Mouse (Mus musculus) heart, postnatal 14 days (tissue): ENCODE data around the gene Ankrd12. TPM values are rescaled to one million over a fixed set of nuclear protein-coding genes. Genes with fewer than 3 reads are reported as not detected.
"Not testable (repeated sequence)": the region's sequence is repeated elsewhere in the genome, so short reads cannot be mapped to it uniquely, and the experiment has no call there.

Experiments
- DNase-seq, 2 experiments: peaks; one replicate each; pipeline ENCODE4 v3.0.0; 2021 to 2022
- intact Hi-C: fragments of 180-260 bp; cut with DNase I; formaldehyde crosslinking; loops from one replicate; pipeline ENCODE4 v1.15.1; 2025
- total RNA-seq, 2 experiments: library from RNA; stranded (reverse); gene quantifications; 2 replicates each; pipeline ENCODE4 v1.2.3; 2021

Ankrd12 gene
- total RNA-seq, 2 experiments from 2014 or later: 15.2 to 15.7 TPM

- DNase-seq: no peak
- intact Hi-C loops: no loop called here
These were observed 69.4 kb downstream of the Ankrd12 start for GRCm38 (mm10) chr17:66007473-66007872.

DNA sequence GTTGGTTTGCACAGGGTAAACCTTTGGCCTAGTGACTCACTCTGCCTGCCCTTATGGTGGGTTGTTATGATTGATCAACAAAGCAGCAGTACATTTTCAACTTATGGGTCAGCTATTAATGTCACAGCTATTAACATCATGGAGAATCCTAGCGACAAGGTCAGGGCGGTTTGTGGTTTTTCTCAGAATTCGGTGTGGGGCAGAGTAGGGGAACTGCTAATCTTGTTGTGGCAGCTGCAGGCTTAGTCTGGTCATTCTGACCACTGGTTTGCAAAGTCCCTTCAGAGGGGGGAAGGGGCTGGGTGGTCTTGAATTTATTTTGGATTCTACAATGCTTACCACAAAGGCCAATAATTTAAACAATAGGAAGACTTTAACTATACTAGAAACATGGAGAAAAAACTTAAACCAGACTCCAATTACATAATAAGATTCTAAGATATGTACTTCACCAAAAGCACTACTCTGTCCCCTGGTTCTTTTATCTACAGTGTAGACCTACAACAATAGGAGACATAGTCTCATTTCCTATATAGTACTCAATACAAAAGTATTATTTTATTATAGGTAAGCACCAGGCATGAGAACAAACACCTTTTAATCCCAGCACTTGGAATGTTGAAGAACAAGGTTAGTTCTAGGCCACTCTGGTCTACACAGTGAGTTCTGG, 88.6 kb downstream of the Ankrd12 start:
- intact Hi-C loops: no loop called here
- DNase-seq: no peak

DNA sequence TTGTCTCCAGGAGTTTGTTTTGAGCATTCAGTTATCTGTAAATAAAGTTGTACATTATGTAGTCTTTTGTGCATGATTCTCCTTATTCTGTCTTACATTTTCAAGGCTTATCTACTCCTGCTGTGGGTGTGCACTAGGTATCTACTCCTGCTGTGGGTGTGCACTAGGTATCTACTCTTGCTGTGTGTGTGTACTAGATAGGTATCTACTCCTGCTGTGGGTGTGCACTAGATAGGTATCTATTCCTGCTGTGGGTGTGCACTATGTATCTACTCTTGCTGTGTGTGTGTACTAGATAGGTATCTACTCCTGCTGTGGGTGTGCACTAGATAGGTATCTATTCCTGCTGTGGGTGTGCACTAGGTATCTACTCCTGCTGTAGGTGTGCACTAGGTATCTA, 100.2 kb downstream of the Ankrd12 start:
- DNase-seq, intact Hi-C loops: not testable (repeated sequence)

DNA sequence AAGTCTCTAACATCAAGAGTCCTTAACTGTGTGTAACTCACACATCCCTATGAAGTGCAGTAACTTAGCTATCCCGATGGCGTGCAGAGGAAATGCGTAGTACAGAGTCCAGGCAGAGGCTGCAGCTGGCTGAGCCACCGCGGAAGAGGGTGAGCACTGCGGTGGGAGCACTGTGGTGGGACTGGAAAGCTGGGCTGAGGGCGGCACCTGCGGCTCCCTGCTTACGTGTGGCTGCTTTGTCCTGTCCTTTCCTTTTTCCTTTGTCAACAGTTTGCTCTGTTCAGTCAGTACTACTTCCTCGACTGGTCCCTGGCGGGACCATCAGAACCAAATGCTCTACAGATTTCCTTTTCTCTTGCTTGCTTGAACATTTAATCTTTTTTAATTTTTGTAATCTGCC, 109.1 kb downstream of the Ankrd12 start:
- intact Hi-C loops: no loop called here
- no peak for DNase-seq

DNA sequence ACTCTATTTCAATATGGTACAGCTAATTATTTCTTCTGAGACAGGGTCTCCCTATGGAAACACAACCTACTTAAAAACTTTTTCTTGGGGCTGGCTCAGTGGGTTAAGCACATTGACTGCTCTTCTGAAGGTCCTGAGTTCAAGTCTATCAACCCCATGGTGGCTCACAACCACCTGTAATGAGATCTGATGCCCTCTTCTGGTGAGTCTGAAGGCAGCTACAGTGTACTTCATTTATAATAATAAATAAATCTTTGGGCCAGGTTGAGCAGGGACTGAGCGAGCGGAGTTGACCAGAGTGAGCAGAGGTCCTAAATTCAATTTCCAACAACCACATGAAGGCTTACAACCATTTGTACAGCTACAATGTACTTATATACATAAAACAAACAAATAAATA, 114.6 kb downstream of the Ankrd12 start:
- intact Hi-C loops: no loop called here
- DNase-seq: no peak

DNA sequence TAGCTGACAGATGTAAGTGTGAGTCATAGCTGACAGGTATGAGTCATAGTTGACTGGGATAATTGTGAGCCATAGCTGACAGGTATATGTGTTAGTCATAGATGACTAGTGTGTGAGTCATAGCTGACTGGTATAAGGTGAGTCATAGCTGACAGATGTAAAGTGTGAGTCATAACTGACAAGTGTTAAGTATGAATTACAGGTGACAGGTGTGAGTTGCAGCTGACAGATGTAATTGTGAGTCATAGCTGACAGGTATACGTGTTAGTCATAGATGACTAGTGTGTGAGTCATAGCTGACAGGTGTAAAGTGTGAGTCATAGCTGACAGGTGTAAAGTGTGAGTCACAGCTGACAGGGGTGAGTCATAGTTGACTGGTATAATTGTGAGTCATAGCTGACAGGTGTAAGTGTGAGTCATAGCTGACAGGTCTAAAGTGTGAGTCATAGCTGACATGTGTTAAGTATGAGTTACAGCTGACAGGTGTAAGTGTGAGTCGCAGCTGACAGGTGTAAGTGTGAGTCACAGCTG, 115.2 kb downstream of the Ankrd12 start:
- no peak for DNase-seq
- intact Hi-C loops: no loop called here

DNA sequence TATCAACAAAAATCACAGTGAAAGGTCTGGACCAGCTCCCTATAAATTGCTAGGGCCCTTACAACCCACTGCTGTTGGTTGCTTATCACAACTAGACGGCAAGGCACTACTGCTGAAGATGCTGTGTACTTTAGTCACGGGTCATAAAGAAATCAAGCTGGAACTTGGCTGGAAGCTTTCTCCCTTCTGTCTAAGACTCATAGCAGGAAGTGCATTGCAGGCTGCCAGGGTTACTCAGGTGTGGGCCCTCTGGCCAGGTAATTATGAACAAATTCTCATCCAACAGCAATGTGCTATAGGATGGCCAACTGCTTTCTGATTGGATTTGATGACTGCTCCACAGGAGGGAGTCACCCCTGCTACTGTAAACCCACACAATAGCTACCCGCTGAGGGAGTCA, 117.9 kb downstream of the Ankrd12 start:
- intact Hi-C loops: loop anchor here (10.0 kb wide), 1 partner anchor 116 kb away; the partner anchor contains the start of gene Ankrd12
- no peak for DNase-seq

DNA sequence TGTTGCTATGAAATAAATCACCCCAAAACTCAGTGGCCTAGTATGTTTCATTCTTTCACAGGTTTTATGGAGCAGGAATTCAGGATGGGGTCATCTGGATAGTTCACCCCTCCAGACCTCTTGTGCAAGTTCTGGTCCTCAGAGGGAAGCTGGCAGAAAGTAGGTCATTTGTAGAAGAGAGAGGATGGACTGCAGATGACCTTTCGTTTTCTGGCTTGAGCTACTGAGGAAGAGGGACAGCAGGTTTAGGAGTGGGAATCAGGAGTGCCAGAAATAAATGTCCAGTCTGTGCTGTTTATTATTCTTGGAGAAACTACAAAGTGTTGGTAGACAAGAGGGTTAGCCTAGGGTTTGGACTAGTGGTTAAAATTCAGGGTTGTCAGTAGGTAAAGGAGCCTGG, 118.5 kb downstream of the Ankrd12 start:
- intact Hi-C loops: loop anchor here (10.0 kb wide), 1 partner anchor 116 kb away; the partner anchor contains the start of gene Ankrd12
- no peak for DNase-seq

DNA sequence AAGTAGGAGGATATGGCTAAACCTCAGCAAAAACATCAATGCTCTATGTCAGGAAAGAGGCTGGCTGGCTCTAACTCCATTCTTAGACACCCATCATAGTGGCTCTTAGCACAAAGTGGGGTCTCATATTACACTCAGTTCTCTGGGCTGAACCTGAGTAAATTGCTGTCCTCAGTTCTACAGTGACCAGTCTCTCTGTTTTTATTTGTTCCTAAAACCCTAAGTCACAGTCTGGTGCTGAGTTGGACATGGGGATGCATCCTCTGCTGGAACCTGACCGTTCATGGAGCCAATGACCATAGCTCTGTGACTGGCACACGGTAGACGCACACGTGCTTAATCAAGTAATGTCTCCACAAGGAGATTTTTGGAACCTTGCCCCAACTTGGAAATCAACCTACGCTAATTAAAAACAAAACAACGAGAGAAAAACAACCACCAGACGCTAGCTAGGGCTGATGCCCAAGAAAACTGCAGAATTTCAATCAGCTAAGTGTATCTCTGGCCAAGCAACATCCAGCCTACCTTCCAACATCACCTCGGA, 119.0 kb downstream of the Ankrd12 start:
- no peak for DNase-seq
- intact Hi-C loops: loop anchor here (10.0 kb wide), 1 partner anchor 117 kb away; the partner anchor contains the start of gene Ankrd12

DNA sequence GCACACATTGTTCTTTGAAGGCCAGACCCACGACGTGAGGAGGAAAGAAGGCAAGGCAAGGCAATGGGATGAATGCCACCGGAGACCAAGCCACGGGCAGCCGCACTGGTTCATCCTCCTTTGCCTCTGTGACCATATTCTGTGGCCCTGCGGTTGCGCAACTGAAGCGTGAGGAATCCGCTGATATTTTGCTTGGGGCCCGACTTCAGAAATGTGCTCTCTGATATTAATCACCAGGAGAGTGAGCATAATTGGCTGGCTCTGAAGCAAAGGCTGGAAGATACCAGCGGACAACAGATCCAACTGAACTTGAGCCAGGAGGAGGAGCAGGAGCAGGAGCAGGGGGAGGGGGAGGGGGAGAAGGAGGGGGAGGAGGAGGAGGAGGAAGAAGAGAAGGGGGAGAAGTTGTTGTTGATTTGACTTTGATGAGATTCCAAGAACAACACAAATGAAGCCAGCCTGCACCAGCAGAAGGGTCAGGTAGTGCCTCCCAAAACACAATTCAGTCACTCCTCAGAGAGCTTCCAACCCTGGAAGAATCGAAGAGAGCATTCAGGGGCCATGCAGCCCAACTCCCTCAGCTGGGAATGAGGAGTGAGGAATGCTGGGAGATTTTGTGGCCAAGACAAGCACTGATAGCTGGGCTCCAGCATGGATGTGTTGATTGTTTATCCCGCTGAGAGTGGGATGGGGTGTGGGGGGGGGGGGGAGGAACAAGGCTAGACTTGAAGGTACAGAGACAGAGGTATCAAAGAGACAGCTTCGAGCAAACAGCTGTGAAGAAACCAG, 119.7 kb downstream of the Ankrd12 start:
- DNase-seq: peak; percentile 33 to 43
- intact Hi-C loops: loop anchor here (10.0 kb wide), 1 partner anchor 118 kb away; the partner anchor contains the start of gene Ankrd12

DNA sequence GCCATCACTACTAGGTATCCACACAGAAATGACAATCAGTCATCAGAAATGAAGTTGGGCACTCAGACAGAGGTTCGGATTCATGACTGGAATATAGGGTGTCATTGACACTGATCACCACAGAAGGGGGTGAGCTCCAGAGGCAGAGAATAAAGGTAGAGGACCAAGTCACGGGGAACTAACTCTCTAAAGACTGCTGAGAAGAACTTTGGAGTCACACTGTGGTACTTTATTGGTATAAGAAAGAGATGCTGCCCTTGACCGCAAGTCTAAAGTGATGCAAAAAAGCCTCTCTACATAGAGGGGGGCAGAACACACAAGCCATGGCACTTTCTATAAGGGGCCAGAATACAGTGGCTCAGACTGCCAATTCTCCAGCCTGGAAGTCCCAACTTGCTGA, 120.7 kb downstream of the Ankrd12 start:
- intact Hi-C loops: loop anchor here (10.0 kb wide), 1 partner anchor 119 kb away; the partner anchor contains the start of gene Ankrd12
- DNase-seq: no peak

GRCm38 (mm10) chr17:65953959-65954358, 122.9 kb downstream of the Ankrd12 start:
- no peak for DNase-seq
- intact Hi-C loops: loop anchor here (5.0 to 10.0 kb wide), 2 partner anchors 121 to 153 kb away; partner anchors contain the start of gene Ankrd12

GRCm38 (mm10) chr17:65952083-65952482, 124.8 kb downstream of the Ankrd12 start:
- intact Hi-C loops: loop anchor here (5.0 to 10.0 kb wide), 2 partner anchors 123 to 155 kb away; partner anchors contain the start of gene Ankrd12
- no peak for DNase-seq

DNA sequence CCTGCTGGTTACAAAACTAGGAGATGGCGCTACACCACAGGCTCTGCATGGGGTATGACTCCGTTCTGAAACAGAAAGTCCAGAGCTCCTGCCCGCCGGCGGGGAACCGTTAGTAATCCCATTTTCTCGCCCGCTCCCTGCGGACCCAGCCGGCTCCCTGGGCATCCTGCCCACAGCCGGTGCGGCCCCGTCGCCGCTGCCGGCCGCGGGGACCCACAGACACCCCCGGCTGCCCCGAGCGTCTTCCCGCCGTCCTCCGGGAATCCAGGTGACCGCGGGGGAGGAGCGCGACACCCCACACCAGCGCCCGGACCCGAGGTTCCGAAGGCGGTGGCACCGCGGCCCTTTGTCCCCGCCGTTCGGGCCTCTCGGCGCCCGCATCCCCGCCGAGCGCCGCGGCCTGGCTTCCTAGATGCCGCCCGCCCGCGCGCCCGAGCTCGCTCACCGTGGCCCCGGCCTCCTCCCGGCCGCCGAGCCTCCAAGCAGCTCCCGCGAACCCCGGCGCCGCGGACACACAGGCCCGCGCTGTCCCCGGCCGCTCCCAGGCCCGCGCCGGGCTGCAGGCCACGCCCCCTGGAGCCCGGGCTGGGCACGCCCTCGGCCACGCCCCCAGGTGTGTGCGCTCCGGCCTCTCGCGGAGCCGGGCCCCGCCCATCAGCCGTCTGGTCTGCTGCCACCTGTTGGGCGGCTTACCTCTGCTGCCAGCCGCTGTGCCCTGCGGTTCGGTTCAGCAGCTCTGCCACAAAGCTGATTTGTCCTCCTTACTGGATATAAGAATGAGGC, 126.1 kb downstream of the Ankrd12 start, which contains the start of gene Twsg1:
Gene Twsg1, minus strand, starts transcription at position 605 of the 783 bp plus-strand sequence.
- peak; percentile 98 for DNase-seq
- intact Hi-C loops: loop anchor here (2.0 to 10.0 kb wide), 3 partner anchors 80 to 156 kb away; partner anchors contain the start of gene Ankrd12

DNA sequence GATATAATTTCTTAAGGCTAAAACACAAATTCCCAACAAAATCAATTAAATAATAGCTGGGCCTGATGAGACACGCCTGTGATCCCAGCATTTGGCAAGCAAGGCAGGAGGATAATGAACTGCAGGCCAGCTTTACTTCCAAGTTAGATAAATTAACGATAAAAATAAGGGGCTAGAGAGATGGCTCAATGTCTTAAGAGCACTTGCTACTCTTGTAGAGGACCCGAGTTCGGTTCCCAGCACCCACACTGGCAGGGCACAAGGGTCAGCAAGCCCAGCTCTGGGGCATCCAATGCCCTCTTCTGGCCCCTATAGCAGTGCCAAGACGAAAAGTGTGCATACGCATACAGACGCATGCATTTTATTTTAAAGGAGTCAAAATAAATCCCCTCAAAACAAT, 126.7 kb downstream of the Ankrd12 start:
- DNase-seq: no peak
- intact Hi-C loops: loop anchor here (2.0 to 10.0 kb wide), 3 partner anchors 79 to 157 kb away; partner anchors contain the start of gene Ankrd12

- intact Hi-C loops: no loop called here
These were observed 129.6 kb downstream of the Ankrd12 start for GRCm38 (mm10) chr17:65947307-65947706.

GRCm38 (mm10) chr17:65945420-65945819, 131.5 kb downstream of the Ankrd12 start:
- DNase-seq: no peak
- intact Hi-C loops: no loop called here

More at GRCm38 (mm10) chr17:65947307-65947706, 129.6 kb downstream of the Ankrd12 start:
- DNase-seq: no peak

GRCm38 (mm10) chr17:65942394-65942793, 134.5 kb downstream of the Ankrd12 start:
- no peak for DNase-seq
- intact Hi-C loops: no loop called here

DNA sequence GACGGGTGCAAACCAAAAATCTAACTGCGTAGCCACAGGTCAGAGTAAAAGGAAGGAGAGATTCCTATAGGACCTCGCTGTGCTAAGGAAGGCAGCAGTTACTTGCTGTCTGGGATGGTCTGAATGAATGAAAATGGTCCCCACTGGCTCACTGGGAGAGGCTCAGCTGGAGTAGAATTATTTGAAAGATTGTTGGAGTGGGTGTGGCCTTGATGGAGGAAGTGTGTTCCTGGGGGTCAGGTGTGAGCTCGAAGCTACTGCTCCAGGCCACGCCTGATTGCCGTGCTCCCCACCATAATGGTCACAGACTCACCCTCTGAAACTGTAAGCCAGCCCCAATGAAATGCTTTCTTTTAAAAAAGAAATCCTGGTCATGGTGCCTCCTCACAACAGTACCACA, 135.6 kb downstream of the Ankrd12 start:
- intact Hi-C loops: no loop called here
- DNase-seq: no peak

DNA sequence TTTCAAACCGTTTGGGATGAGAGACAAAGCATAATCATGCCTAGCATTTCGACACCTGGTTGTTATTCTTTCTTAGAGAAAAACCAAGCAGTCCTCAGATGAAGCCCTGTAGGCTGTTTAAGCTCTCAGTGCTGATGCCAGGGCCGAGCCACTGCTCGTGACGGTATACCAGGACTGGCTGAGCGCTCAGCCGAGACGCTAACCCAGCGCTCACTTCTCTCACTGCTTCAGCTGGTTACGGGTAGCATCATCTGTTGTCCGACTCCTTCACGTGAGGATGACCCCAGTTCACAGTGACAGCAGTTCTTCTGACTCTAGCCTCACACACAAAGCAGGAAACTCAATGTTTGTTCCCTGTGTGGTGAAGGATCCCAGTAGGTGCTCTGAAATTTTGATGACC, 136.7 kb downstream of the Ankrd12 start:
- intact Hi-C loops: no loop called here
- DNase-seq: no peak
